In the genomic region with DNA sequence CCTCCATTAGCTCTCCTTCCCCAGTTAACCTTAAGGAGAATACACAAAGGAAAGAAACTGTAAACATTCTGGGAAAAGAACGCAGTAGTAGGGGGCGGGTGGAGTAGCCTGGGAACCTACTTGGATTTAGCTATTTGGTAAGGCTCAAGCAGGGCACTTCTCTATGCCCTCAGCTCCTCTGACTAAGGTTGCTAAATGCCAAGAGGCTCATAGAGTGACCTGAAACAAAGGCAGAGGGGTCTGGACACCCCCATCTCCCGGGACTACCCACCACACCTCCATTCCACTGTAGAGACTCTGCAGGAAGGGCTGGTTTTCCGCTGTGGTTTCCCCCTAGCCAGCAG, we compare ENCODE assay signal across 9 mouse cellular contexts.
DNase-seq lines count a peak whose midpoint lies in the region; ATAC-seq lines count a peak whose summit lies in the region.
"Had no signal": no experiment of that assay in that cellular context is flagged by ENCODE, and none has a peak within 500 bp of the region (broad histone marks: within the 10 kb centered on the region; RNA-seq: fewer than 3 reads in every experiment).

No protein-coding gene starts in this region.

- WGBS in neural tube, embryonic 12.5 days, result 56% methylated on average over 4 of the region's 4 CpGs

- no peaks in the 10 kb centered on the region for H3K36me3 ChIP-seq in neural tube, embryonic 12.5 days

- ATAC-seq in cerebellum, adult (ENCODE audit: insufficient number of reproducible peaks, low FRiP score, low TSS enrichment), result peak; percentile 7; the same call in 1 of the 2 replicates
- peak; percentile 46; the same call in 1 of the 2 replicates for ATAC-seq in neural tube, embryonic 12.5 days (ENCODE audit: low FRiP score, low read depth)
- ATAC-seq in megakaryocyte, adult 5-6 weeks (ENCODE audit: poor library complexity, severe bottlenecking), result 0 out of 2 replicates have a peak, but pooled peaks have one; percentile 11

- no peak for DNase-seq in cerebellum, postnatal 4 days (ENCODE audit: low spot score in 2 of 2)
- DNase-seq in neural tube, embryonic 10.5 days (ENCODE audit: extremely low spot score, low spot score), result no peak
- no peak for DNase-seq in embryo, embryonic 10.5 days (ENCODE audit: low spot score)
- no peak for DNase-seq in kidney, postnatal 14 days
- DNase-seq in left cerebral cortex, postnatal 25 days (ENCODE audit: low spot score in 2 of 2), result no peak

- no peak overlapping the region for H3K4me3 ChIP-seq in neural tube, embryonic 12.5 days

- no peak overlapping the region for H3K27ac ChIP-seq in neural tube, embryonic 12.5 days

- H3K4me2 ChIP-seq in neural tube, embryonic 12.5 days (replicated peaks), result peak overlapping the region; percentile 57

- H3K9me3 ChIP-seq in neural tube, embryonic 12.5 days, result no peaks in the 10 kb centered on the region
- H3K9me3 ChIP-seq: megakaryocyte, embryonic 14.5 days had no signal

- intact Hi-C loops in left cerebral cortex, postnatal 25 days (cut with DNase I), result loop anchor here (2.0 to 5.0 kb wide), 2 partner anchors 1362 to 1447 kb away; no protein-coding TSS in a partner anchor

- no peaks in the 10 kb centered on the region for H3K27me3 ChIP-seq in neural tube, embryonic 12.5 days (replicated peaks)
- H3K27me3 ChIP-seq: megakaryocyte, embryonic 14.5 days had no signal

- no peak overlapping the region for H3K9ac ChIP-seq in neural tube, embryonic 12.5 days

- no peaks in the 10 kb centered on the region for H3K4me1 ChIP-seq in neural tube, embryonic 12.5 days
